Comparison of ENCODE assay signal across 8 mouse cellular contexts in the genomic region with DNA sequence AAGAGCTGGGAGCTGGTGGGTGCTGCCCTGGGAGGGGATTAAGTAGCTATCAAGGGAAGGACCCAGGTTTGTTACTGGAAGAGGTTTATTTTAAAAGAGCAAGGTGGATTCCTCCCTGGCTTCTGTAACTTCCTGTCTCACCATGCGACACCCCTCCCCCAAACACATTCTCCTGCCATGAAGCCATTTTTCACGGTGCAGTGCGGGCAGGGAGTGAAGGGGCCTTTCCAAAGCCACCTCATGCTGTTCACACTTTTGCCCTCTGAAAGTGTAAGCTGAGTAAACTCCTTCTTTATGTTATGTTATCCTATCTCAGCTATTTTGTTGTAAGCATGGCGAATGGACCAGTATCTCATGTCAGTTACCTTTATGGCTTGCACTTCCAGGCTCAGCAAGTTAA.
"Had no signal": no experiment of that assay in that cellular context is flagged by ENCODE, and none has a peak within 500 bp of the region (broad histone marks: within the 10 kb centered on the region; RNA-seq: fewer than 3 reads in every experiment).

No protein-coding gene starts in this region.

- H3K36me3 ChIP-seq: midbrain, embryonic 13.5 days; neural tube, embryonic 12.5 days had no signal

- H3K27me3 ChIP-seq: midbrain, embryonic 13.5 days; neural tube, embryonic 12.5 days had no signal

- DNase-seq: kidney, adult 18-20 months; lung, adult 18-20 months; right cerebral cortex, adult 18-20 months; spleen, adult 18-20 months; thymus, postnatal 36 days had no signal

- H3K27ac ChIP-seq: liver, embryonic 14.5 days; midbrain, embryonic 13.5 days; neural tube, embryonic 12.5 days had no signal

- H3K4me2 ChIP-seq: midbrain, embryonic 13.5 days; neural tube, embryonic 12.5 days had no signal

- H3K9me3 ChIP-seq: midbrain, embryonic 13.5 days; neural tube, embryonic 12.5 days had no signal

- ATAC-seq: midbrain, embryonic 13.5 days had no signal

- H3K4me3 ChIP-seq: midbrain, embryonic 13.5 days; neural tube, embryonic 12.5 days had no signal

- H3K9ac ChIP-seq: liver, embryonic 14.5 days; midbrain, embryonic 13.5 days; neural tube, embryonic 12.5 days had no signal
